Mouse (Mus musculus) left cerebral cortex, postnatal 25 days (tissue): ENCODE results near the gene Rmnd5a. TPM values are rescaled to one million over a fixed set of nuclear protein-coding genes. Genes with fewer than 3 reads are reported as not detected.

Experiments
- DNase-seq, 2 experiments: peaks; one replicate each; pipeline ENCODE4 v3.0.0; 2022; ENCODE audit warnings: low spot score in 2 of 2, mixed read lengths in 1 of 2
- intact Hi-C: fragments of 180-260 bp; cut with DNase I; formaldehyde crosslinking; loops from one replicate; pipeline ENCODE4 v1.15.1; 2025
- total RNA-seq, 2 experiments: library from RNA; stranded (reverse); gene quantifications; 2 replicates each; pipeline ENCODE4 v1.2.3; 2021

The Rmnd5a gene
- total RNA-seq, 2 experiments from 2014 or later: 96.3 to 108 TPM

DNA sequence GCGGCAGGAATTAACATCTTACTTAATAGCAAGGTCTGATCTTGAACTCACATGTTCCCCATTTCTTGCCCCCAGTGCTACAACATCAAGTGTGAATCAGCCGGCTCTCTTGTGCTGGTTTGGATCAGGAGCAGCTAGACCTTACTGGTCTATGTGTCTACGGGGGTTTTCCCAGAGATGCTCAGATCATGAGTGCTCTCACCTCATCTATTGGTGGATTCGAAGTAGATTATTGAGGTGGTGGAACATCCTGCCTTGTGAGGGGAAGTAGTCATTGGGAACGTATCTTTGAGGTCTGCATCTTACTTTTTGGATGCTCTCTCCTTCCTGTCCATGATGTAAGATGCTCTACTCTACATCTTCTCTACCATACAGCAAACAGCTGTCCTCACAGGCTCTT lies 58.8 kb downstream of the Rmnd5a start:
- no peak for DNase-seq
- intact Hi-C loops: no loop called here

DNA sequence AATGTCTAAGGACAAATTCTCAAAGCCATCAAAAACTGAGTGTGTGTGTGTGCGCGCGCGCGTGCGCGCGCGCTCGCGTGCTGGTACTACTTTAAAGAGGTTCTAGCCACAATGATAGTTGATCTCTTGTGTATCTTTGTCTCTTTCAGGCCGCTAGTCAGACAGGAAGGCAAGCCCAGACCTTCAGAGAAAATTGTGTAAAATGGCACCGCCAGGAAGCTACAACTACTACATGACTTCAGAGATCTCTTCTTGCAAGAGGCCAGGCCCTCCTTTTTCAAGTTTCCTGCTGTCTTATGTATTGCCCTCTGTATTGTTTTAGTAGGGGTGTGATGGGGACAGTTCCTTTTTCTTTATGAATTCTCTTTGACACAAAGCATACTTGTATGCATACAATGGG lies 63.7 kb downstream of the Rmnd5a start:
- no peak for DNase-seq
- intact Hi-C loops: no loop called here

DNA sequence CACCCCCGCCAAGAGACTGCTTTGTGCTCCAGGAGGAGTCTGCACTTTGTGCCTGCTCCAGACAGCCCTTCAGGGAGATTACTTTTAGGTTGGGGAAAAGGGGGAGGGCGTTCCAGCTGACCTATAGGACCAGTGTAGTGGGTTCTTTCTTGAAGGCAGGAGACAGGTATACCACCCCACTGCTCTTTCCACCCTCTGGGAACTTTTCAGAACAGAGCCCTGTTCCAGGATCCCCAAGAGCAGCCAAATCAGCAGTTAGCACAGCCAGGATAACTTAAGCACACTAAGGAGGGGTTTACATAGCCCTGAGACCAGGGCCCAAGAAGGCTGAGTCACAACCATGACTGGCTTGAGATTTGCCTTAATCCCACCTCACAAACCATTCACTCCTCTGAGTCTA lies 65.5 kb downstream of the Rmnd5a start:
- intact Hi-C loops: no loop called here
- no peak for DNase-seq

DNA sequence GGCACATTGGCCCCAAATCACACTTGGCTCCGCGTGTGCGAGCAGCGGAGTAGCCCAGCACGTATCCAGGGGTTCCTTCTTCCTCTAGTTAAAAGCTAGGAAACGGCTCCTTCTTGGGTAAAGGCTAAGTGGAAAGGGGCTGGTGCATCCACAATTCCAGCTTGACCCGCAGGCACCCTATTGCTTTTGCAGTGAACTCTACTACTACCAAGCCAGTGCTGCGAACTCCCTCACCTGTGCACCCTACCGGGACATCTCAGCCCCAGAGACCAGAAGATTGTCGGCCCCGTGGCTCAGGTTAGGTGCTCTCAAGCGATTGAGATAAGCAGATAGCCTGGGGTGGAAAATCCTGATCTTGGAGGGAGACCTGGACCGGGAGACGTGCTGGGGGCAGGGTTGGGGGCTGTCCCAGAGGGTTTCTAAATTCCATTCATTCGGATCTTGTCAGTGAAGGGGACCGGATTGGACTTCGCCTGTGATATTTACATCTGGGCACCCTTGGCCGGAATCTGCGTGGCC lies 66.1 kb downstream of the Rmnd5a start:
- no peak for DNase-seq
- intact Hi-C loops: no loop called here

DNA sequence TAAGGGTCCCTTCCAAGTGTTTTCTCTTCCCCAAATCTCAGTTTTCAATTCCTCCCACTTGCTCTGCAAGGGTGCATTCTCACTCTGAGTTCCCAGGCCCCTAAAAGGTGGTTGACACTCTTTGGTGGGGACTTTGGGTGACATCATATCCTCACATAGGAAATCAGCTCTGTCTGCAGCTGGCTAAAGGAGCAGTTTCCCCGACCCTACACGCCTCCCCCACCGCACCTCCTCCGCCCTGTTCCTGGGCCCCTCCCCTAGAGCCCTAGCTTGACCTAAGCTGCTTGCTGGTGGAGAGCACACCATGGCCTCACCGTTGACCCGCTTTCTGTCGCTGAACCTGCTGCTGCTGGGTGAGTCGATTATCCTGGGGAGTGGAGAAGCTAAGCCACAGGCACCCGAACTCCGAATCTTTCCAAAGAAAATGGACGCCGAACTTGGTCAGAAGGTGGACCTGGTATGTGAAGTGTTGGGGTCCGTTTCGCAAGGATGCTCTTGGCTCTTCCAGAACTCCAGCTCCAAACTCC lies 67.1 kb downstream of the Rmnd5a start, which contains the start of gene Cd8a:
TSS of gene Cd8a (plus strand) at position 179 of the 527 bp plus-strand sequence.
- intact Hi-C loops: no loop called here
- no peak for DNase-seq

DNA sequence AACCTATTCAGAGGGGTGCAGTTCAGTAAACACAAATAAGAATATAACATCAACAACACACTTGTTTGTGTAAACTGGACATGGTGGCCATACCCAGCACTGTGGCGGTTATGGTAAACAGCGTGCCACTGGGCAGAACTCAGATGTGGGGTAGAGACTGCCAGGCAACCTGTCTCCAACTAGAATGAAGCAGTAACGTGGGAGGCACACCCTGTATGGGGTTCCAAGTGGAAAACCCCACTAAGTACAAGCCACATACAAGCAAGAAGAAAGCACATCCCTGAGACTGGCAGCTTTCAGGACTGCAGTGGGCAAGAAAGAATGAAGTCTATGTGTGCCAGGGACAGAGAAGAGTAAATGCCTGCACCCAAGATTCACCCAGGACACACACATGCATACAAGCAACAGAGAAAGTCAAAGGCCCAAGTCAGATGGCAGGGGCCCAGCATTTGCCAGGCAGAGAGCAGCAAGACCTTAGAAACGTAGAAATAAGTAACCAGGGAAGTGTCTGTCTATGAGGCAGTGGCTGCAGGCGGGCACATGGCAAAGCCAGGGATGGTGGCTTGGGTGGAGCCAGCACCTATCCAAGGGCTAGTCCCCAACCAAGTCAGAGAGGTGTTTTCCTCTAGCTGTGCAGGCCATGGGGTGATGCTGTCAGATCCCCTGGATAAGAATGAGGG lies 68.3 kb downstream of the Rmnd5a start:
- intact Hi-C loops: no loop called here
- no peak for DNase-seq

DNA sequence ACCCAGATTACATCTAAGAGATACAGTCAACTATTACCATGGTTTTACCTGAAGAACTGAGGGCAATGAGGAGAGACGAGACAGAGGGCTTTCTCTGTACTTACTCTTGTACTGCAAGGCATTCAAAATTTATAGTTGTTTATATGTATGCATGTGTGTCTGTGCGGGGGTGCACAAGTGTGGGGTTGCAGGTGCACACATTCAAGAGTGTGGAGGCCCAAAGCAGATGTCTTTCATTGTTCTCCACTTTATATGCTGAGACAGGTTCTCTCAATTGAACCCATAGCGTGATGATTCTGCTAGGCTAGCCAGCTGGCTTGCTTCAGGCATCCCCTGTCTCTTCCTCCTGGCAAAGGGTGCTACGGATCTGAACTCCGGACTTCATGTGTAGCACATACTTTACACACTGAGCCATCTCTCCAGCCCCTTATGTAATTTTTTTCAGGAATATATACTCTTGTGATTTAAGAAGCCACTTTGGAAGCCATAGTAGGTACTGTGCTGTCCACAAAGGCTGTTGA lies 69.3 kb downstream of the Rmnd5a start:
- no peak for DNase-seq
- intact Hi-C loops: no loop called here

DNA sequence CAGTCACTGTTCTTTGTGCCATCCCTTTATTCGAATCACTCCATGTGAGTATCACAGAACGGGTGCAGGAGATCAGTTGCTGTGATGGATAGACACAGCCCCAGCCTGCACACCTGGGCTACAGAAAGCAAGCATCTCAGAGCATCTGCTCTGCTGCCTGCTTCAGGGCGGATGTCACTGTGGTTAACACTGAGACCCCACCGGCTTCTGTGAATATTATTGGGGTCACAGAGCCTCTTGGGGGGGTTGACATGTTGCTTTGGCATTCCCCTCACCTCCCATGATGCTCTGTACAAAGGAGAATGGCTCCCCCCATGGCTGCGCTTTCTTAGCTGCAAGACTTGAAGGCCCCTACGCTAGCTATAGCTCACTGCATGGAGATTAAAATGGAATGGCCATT lies 71.0 kb downstream of the Rmnd5a start:
- intact Hi-C loops: no loop called here
- no peak for DNase-seq

DNA sequence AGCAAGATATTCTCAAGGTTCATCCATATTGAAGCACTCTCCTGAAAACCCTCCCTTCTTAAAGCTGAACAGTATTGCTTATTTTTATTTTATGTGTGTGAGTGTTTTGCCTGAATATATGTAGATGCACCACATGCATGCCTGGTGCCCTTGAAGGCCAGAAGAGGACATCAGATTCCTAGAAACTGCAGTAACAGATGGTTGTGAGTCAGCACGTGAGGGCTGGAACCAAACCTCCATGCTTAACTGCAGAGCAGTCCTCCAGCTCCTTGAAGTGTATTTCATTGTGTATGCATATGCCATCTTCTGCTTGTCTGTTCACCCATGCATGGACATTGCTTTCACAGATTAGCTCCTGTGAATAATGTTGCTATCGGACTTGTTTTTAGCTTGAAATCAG lies 76.4 kb downstream of the Rmnd5a start:
- intact Hi-C loops: no loop called here
- DNase-seq: peak in 1 of 2 experiments; percentile 53

DNA sequence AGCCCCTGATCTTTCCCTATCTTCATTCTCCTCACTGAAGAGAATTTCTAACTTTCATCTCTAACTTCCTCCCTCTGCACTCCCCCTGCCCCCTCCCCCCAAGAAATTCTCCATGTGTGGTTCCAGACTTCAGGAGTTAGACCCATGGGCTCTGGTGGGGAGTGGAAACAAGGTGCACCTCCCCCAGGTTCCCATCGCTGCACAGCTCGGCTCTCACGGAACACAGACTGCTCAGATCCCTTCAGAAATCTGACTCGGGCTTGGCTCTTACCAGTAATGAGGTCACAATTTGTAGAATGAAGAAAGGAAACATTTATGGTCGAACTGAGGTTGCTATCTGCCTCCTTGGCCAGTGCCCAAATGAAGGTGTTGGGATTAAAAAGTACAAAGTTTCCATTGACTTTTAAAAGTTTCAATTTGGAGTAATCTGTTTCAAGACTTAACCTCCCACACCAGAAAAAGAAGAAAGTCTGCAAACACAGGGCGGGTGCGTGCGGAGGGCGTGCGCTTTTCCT lies 79.2 kb downstream of the Rmnd5a start:
- DNase-seq: no peak
- intact Hi-C loops: no loop called here

DNA sequence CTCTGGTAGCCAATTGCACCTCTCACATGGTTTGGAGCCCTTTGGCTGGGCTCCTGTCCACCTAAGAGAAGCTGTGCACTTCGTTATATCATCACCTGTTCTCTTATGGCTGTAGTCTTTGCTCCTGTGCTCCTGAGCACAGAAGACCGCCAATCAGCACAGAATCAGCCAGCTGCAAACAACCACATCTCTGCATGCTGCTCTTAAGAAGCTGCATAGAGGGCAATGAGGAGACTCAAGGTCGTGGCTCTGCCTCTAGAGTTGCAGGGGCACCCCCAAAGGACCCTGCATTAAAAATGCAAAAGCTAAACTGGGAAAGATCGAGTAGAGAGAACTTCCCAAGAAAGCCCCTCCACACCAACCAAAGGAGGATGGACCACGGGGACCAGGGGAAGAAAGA lies 79.7 kb downstream of the Rmnd5a start:
- intact Hi-C loops: no loop called here
- DNase-seq: no peak

DNA sequence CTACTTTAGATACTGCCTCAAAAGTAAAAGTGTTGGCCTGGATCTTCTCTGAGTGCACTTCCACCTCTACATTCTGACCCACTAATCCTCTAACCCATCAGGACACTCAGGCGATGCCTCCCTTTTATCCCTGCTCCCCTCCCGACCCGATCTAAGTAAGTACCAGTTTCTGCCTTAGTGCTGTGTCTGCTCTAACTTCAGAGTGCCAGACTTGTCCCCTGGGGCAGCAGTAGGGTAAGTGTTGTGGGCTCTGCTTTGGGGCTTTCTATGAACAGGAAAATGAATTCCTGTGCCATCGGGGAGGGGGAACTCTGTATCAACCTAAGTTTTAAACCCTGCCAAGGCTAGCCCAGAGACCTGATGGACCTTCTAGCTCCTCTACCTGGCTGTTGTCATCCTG lies 80.2 kb downstream of the Rmnd5a start:
- DNase-seq: no peak
- intact Hi-C loops: no loop called here

DNA sequence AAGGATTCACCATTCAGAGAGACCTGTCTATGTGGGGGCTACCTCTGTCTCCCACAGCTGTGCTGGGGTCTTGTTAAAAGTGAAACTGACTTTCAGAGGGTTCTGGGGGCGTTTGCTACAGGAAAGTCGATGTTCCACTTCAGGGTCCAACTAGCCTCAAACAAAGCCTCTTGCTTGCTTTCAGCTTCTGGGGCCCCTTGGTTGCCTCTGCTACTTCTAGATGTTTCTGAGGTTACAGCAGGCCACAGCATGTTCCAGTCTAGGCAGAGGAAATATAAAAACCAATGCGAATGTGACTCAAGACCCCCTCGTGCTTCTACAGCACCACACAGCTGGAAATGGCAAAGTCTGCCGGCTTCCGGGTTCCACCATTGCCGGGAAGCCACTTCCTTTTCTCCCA lies 82.9 kb downstream of the Rmnd5a start:
- intact Hi-C loops: no loop called here
- DNase-seq: no peak

DNA sequence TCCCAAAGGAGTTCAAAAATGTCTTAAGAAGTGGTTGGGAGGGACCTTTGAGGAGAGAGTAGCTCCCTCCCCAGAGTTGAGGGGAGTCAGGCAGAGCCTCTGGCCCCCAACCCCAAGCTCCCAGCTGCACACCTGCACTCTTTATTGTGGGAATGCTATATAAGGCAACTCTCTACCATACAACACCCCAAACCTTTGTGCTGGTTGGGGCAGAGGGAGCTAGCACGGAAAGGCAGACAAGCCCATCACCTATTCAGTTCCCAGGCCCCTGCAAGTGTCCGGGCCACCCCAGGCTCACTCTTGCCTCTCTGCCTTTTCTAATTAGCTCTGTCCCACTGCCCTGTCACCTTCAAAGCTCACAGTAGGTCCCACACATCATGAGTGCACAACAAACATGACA lies 86.7 kb downstream of the Rmnd5a start:
- intact Hi-C loops: no loop called here
- DNase-seq: no peak

DNA sequence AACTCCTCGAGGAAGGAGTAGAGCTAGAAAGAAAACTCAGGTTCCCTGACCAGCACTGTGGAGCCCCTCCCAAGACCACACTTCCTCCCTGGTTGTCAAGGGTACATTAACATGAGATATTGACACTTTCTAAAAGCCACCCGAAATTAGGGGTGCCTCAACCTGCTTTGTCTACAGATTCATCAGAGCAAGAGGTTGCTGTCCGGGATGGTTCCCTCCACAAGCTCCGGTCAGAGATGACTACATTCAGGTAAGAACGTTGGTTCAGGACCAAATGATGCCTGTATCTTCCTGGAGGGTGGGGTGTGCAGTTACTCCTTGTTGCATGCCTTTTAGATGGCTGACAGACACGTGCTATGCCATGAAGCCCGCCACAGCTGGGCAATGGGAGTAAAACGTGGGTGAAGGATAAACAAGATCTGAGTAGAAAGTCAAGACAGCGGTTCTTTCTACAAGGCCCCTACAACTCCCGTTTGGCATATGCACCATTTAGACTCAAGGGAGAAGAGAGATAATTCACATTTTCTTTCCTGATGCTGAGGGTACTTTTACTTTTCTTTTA lies 87.5 kb downstream of the Rmnd5a start:
- DNase-seq: no peak

DNA sequence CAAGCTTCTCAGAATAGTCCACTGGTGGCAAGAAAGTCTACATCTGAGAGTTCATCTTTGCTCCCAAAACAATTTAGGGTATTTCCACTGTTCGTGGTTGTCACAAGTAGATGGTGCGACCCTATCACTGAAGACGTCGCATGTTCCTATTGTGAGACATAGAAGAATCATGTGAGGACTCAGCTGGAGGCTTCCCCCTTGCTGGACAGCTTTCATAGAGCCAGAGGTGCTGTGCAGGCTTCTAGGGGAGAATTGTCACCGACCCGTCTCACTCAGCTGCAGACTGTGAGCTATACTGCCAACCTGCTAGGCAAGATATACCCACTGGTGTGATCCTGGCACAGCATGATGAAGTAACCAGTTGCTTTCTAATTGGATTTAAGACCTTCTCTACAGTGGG lies 88.2 kb downstream of the Rmnd5a start:
- intact Hi-C loops: no loop called here
- no peak for DNase-seq

More for the DNA sequence above, 87.5 kb downstream of the Rmnd5a start:
- intact Hi-C loops: no loop called here

DNA sequence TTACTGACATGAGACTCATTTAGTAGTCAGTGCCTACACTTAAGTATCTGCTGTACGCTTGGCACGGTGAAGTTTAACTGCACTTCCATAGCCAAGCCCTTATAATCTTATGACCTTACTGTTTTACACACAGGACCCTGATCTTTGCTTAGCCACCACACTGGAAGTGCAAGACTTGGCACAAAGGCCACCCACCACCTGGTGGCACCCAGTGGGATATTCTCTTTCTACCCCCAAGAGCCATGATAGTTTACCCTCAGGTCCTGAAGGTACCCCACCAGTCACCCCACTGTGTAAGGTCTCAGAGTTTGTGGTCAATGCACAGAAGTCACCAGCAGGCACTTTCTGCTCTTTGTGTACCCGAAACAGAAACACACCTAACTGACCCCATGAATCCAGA lies 89.2 kb downstream of the Rmnd5a start:
- intact Hi-C loops: no loop called here
- DNase-seq: no peak

DNA sequence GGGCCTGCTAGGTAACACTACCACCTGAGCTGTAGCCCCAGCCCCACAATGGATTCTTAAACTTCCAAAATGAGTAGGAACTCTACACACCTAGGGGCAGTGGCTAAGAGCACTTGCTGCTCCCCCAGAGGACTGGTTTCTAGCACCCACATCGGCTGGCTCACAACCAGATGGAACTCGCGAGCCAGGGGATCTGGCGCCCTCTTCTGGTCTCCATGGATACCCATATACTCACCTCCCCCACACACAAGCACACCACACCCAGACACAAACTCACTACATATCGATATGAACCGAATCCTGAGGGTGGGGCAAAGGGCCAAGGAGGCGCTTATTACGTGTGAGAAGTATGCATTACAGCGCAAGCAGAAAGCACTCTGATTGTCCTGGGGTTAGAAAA lies 92.4 kb downstream of the Rmnd5a start:
- intact Hi-C loops: no loop called here
- no peak for DNase-seq

DNA sequence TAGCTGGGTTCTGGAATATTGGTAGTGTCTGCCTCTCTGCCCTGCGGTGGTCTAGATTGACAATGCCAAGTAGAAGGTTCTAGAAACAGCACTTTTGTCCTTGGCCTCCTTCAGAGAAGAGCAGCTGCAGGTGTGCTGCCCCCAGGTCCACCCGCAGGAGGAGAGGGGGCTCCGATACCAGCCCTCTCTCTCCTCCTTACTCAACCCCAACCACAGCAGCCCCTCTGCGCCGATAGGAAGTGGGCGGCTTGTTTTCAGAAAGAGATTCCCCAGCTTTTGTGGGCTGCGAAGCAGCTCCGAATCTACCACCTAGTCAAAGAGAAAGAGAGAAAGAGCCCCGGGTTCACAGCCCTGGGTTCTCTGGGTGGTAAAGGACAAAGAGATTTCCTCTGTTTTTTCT lies 99.3 kb downstream of the Rmnd5a start:
- DNase-seq: no peak
- intact Hi-C loops: no loop called here

DNA sequence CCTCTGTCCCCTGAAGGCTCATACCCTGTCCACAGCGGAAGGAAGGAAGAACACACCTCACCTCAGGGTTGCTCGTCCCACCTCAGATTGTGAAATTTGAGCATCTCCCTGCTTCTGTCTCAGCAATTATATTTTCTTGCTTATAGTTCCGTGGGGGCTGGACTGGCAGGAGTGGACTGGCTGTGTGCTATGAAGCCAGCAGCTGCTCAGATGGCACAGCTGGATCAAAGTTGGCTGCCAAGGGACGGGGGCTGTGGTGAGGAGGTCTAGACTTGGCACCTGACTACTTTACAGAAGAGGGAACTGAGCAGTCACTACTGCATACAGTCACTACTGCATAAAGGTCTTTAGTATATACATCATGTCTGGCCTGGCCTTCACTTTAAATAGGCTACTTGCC lies 101.1 kb downstream of the Rmnd5a start:
- intact Hi-C loops: no loop called here
- DNase-seq: no peak

DNA sequence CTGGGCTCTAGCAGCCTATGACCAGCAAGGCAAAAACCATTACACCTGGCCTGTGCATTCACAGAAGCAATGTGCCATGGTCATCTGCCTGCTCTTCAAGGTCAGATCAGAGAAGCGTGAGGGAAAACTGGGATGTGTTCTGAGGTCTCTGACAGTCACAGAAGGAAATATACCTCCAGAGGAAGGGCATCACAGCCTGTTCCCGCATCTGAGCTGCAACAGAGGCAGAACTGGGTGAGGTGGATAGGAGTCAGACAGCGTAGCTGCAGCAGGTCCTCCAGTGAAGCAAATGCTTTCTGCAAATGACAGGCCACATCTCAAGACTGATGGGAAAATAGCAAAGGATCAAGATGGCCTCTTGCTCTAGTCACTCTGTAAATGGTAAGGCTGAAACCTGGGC lies 101.5 kb downstream of the Rmnd5a start:
- no peak for DNase-seq
- intact Hi-C loops: no loop called here
